Mouse (Mus musculus) CH12.LX (cell line): Measurements from ENCODE around the gene Gramd1b.

ENCODE experiments used
- CHD1 ChIP-seq: IDR thresholded peaks from 2 replicates; pipeline ENCODE4 v1.6.1; 2012; ENCODE audit warnings: low read depth, low read length, improper control_type of control experiment, inconsistent platforms
- CTCF ChIP-seq, 2 experiments: IDR thresholded peaks in 1 of 2; conservative IDR thresholded peaks in 1 of 2; 2 replicates each; pipeline ENCODE4 v1.5.1; 2011 to 2012; ENCODE audit warnings: low read depth in 2 of 2, low read length in 2 of 2, improper control_type of control experiment in 1 of 2, inconsistent platforms in 1 of 2, mild to moderate bottlenecking in 1 of 2, moderate library complexity in 1 of 2
- EP300 ChIP-seq: IDR thresholded peaks from 2 replicates; pipeline ENCODE4 v1.6.1; 2011; ENCODE audit warnings: low read length, improper control_type of control experiment
- JUND ChIP-seq: conservative IDR thresholded peaks from 2 replicates; pipeline ENCODE4 v1.6.1; 2011; ENCODE audit warnings: low read depth, low read length, improper control_type of control experiment
- MAFK ChIP-seq: IDR thresholded peaks from 2 replicates; pipeline ENCODE4 v1.6.1; 2011; ENCODE audit warnings: low read length, improper control_type of control experiment; ENCODE audit not compliant: insufficient replicate concordance
- NELFE ChIP-seq: IDR thresholded peaks from 2 replicates; pipeline ENCODE4 v1.6.1; 2011; ENCODE audit warnings: low read depth, low read length, improper control_type of control experiment
- NRF1 ChIP-seq: IDR thresholded peaks from 2 replicates; pipeline ENCODE4 v1.6.1; 2014; ENCODE audit warnings: low read depth, mild to moderate bottlenecking, inconsistent platforms, low read length, improper control_type of control experiment, moderate library complexity
- POLR2A ChIP-seq: IDR thresholded peaks from 2 replicates; pipeline ENCODE4 v1.6.1; 2011; ENCODE audit warnings: low read depth, mild to moderate bottlenecking, improper control_type of control experiment, low read length
- TBP ChIP-seq: conservative IDR thresholded peaks from 2 replicates; pipeline ENCODE4 v1.6.1; 2011; ENCODE audit warnings: low read depth, low read length, improper control_type of control experiment
- TCF12 ChIP-seq: IDR thresholded peaks from 2 replicates; pipeline ENCODE4 v1.6.1; 2014; ENCODE audit warnings: low read depth, mild to moderate bottlenecking, inconsistent platforms, low read length, improper control_type of control experiment
- USF1 ChIP-seq: IDR thresholded peaks from 2 replicates; pipeline ENCODE4 v1.6.1; 2014; ENCODE audit warnings: low read depth, mild to moderate bottlenecking, inconsistent platforms, low read length, improper control_type of control experiment

- TF ChIP-seq MAFK (no peak), NELFE (no peak), EP300 (no peak), CTCF (conservative IDR thresholded peaks at IDR 0.05 in 1 of 2, IDR thresholded peaks at IDR 0.05 in 1 of 2; ENCODE audit: low read depth in 2 of 2, low read length in 2 of 2) (no peak), TCF12 (no peak), CHD1 (no peak), NRF1 (no peak), JUND (no peak), POLR2A (no peak), USF1 (no peak), TBP (no peak)
Observed at GRCm38 (mm10) chr9:40568070-40568469, 36.9 kb upstream of the Gramd1b start.
